Mouse (Mus musculus) MEL (cell line): ENCODE measurements around the gene Tbl1x. TPM values are rescaled to one million over a fixed set of nuclear protein-coding genes. Genes with fewer than 3 reads are reported as not detected.

Source experiments
- DNase-seq: peaks from one replicate; pipeline ENCODE4 v3.0.0; 2011; ENCODE audit warnings: low read depth, low spot score
- H3K27ac ChIP-seq: 2 replicates; pipeline ENCODE4 v1.5.1; 2012; ENCODE audit warnings: low read depth, mild to moderate bottlenecking, control low read depth, low read length, moderate library complexity; ENCODE audit not compliant: control insufficient read depth
- H3K27me3 ChIP-seq, 2 experiments: fragments of 150-350 bp in 1 of 2; sonication (generic) in 1 of 2; 2 replicates each; pipeline ENCODE4 v1.6.1; 2012; ENCODE audit warnings: low read length in 2 of 2, mild to moderate bottlenecking in 2 of 2, improper control_type of control experiment in 1 of 2, moderate library complexity in 1 of 2; ENCODE audit not compliant: insufficient read depth in 2 of 2, control insufficient read depth in 1 of 2
- H3K36me3 ChIP-seq, 2 experiments: 2 replicates each; pipeline ENCODE4 v1.6.1; 2012 to 2014; ENCODE audit warnings: low read length in 2 of 2, improper control_type of control experiment in 1 of 2, inconsistent platforms in 1 of 2, mild to moderate bottlenecking in 1 of 2; ENCODE audit not compliant: insufficient read depth in 2 of 2, control insufficient read depth in 1 of 2
- H3K4me1 ChIP-seq, 2 experiments: fragments of 150-350 bp in 1 of 2; sonication (generic) in 1 of 2; 2 replicates each; pipeline ENCODE4 v1.6.1; 2012; ENCODE audit warnings: low read length in 2 of 2, improper control_type of control experiment in 1 of 2, mild to moderate bottlenecking in 1 of 2; ENCODE audit not compliant: insufficient read depth in 2 of 2, control insufficient read depth in 1 of 2
- H3K4me3 ChIP-seq, 2 experiments: fragments of 150-350 bp in 1 of 2; sonication (generic) in 1 of 2; 2 replicates each; pipeline ENCODE4 v1.5.1; 2012; ENCODE audit warnings: low read depth in 2 of 2, low read length in 2 of 2, mild to moderate bottlenecking in 2 of 2, moderate library complexity in 2 of 2, control low read depth in 1 of 2, improper control_type of control experiment in 1 of 2; ENCODE audit not compliant: control insufficient read depth in 1 of 2, insufficient read depth in 1 of 2
- H3K79me2 ChIP-seq: 2 replicates; pipeline ENCODE4 v1.6.1; 2012; ENCODE audit warnings: mild to moderate bottlenecking, low read length, moderate library complexity; ENCODE audit not compliant: control insufficient read depth, poor library complexity, insufficient read depth
- H3K9ac ChIP-seq: 2 replicates; pipeline ENCODE4 v1.6.1; 2012; ENCODE audit warnings: low read depth, mild to moderate bottlenecking, control low read depth, low read length, moderate library complexity; ENCODE audit not compliant: control insufficient read depth, poor library complexity, severe bottlenecking
- H3K9me3 ChIP-seq: fragments of 150-350 bp; sonication (generic); replicated peaks from 2 replicates; pipeline ENCODE4 v1.6.1; 2012; ENCODE audit warnings: mild to moderate bottlenecking, low read length, improper control_type of control experiment, moderate library complexity; ENCODE audit not compliant: insufficient read depth
- CHD1 ChIP-seq: IDR thresholded peaks from 2 replicates; pipeline ENCODE4 v1.6.1; 2012; ENCODE audit warnings: low read depth, mild to moderate bottlenecking, inconsistent platforms, low read length, improper control_type of control experiment
- CHD2 ChIP-seq: IDR thresholded peaks from 2 replicates; pipeline ENCODE4 v1.6.1; 2011; ENCODE audit warnings: low read length, improper control_type of control experiment
- CTCF ChIP-seq, 3 experiments: IDR thresholded peaks in 2 of 3; conservative IDR thresholded peaks in 1 of 3; 2 replicates each; pipeline ENCODE4 v1.5.1; 2011 to 2012; ENCODE audit warnings: low read length in 3 of 3, low read depth in 2 of 3, mild to moderate bottlenecking in 2 of 3, improper control_type of control experiment in 1 of 3, inconsistent platforms in 1 of 3, mixed read lengths in 1 of 3, moderate library complexity in 1 of 3; ENCODE audit not compliant: control insufficient read depth in 1 of 3, insufficient read depth in 1 of 3, poor library complexity in 1 of 3, severe bottlenecking in 1 of 3
- ELF1 ChIP-seq: IDR thresholded peaks from 2 replicates; pipeline ENCODE4 v1.6.1; 2014; ENCODE audit warnings: low read depth, mild to moderate bottlenecking, inconsistent platforms, low read length, improper control_type of control experiment, moderate library complexity
- ETS1 ChIP-seq: IDR thresholded peaks from 2 replicates; pipeline ENCODE4 v1.6.1; 2012; ENCODE audit warnings: low read depth, mild to moderate bottlenecking, inconsistent platforms, low read length, improper control_type of control experiment, moderate library complexity
- GABPA ChIP-seq: IDR thresholded peaks from 2 replicates; pipeline ENCODE4 v1.6.1; 2012; ENCODE audit warnings: low read depth, mild to moderate bottlenecking, inconsistent platforms, low read length, improper control_type of control experiment, moderate library complexity
- GATA1 ChIP-seq: IDR thresholded peaks from 2 replicates; pipeline ENCODE4 v1.6.1; 2011; ENCODE audit warnings: low read depth, low read length, improper control_type of control experiment
- JUND ChIP-seq: IDR thresholded peaks from 2 replicates; pipeline ENCODE4 v1.6.1; 2011; ENCODE audit warnings: low read depth, mild to moderate bottlenecking, improper control_type of control experiment, low read length
- MAX ChIP-seq: IDR thresholded peaks from 2 replicates; pipeline ENCODE4 v1.6.1; 2011; ENCODE audit warnings: low read length, improper control_type of control experiment
- MEF2A ChIP-seq: IDR thresholded peaks from 2 replicates; pipeline ENCODE4 v1.6.1; 2014; ENCODE audit warnings: low read depth, mild to moderate bottlenecking, inconsistent platforms, low read length, improper control_type of control experiment; ENCODE audit not compliant: poor library complexity, insufficient replicate concordance, severe bottlenecking; ENCODE audit errors: extremely low read depth
- MYB ChIP-seq: IDR thresholded peaks from 2 replicates; pipeline ENCODE4 v1.6.1; 2011; ENCODE audit warnings: mild to moderate bottlenecking, low read depth, low read length, improper control_type of control experiment
- NELFE ChIP-seq: IDR thresholded peaks from 2 replicates; pipeline ENCODE4 v1.6.1; 2011; ENCODE audit warnings: low read depth, low read length, improper control_type of control experiment
- POLR2AphosphoS2 ChIP-seq: IDR thresholded peaks from 2 replicates; pipeline ENCODE4 v1.6.1; 2011; ENCODE audit warnings: low read length, improper control_type of control experiment
- RAD21 ChIP-seq: IDR thresholded peaks from 2 replicates; pipeline ENCODE4 v1.6.1; 2011; ENCODE audit warnings: mild to moderate bottlenecking, low read depth, low read length, improper control_type of control experiment
- RCOR1 ChIP-seq: IDR thresholded peaks from 2 replicates; pipeline ENCODE4 v1.6.1; 2012; ENCODE audit warnings: low read depth, mild to moderate bottlenecking, inconsistent platforms, low read length, improper control_type of control experiment
- SIN3A ChIP-seq: IDR thresholded peaks from 2 replicates; pipeline ENCODE4 v1.6.1; 2012; ENCODE audit warnings: low read length, improper control_type of control experiment, inconsistent platforms
- TAL1 ChIP-seq: IDR thresholded peaks from 2 replicates; pipeline ENCODE4 v1.6.1; 2012; ENCODE audit warnings: mild to moderate bottlenecking, inconsistent platforms, low read length, moderate library complexity, mixed read lengths
- TBP ChIP-seq: IDR thresholded peaks from 2 replicates; pipeline ENCODE4 v1.8.0; 2011; ENCODE audit warnings: low read depth, low read length, improper control_type of control experiment
- TCF12 ChIP-seq: IDR thresholded peaks from 2 replicates; pipeline ENCODE4 v1.6.1; 2014; ENCODE audit warnings: low read depth, mild to moderate bottlenecking, inconsistent platforms, low read length, improper control_type of control experiment, moderate library complexity
- UBTF ChIP-seq: IDR thresholded peaks from 2 replicates; pipeline ENCODE4 v1.6.1; 2012; ENCODE audit warnings: low read depth, mild to moderate bottlenecking, inconsistent platforms, low read length, improper control_type of control experiment, moderate library complexity, borderline replicate concordance; ENCODE audit not compliant: insufficient read depth
- ZNF384 ChIP-seq: IDR thresholded peaks from 2 replicates; pipeline ENCODE4 v1.6.1; 2012; ENCODE audit warnings: low read depth, mild to moderate bottlenecking, inconsistent platforms, low read length, improper control_type of control experiment
- polyA plus RNA-seq, 2 experiments: library from polyadenylated mRNA; stranded (reverse) in 1 of 2; unstranded in 1 of 2; fragments of >175 nt in 1 of 2; fragments of >200 nt in 1 of 2; gene quantifications; 2 replicates each; pipeline versions ENCODE4 v1.2.1 to v1.2.4; 2012; ENCODE audit warnings: low replicate concordance in 2 of 2, low read depth in 1 of 2; ENCODE audit not compliant: insufficient read length in 2 of 2, insufficient read depth in 1 of 2, missing spikeins in 1 of 2
- total RNA-seq: library from RNA; depleted of rRNA; stranded (reverse); fragments of 300-350 nt; gene quantifications from 2 replicates; pipeline ENCODE4 v1.2.3, GENCODE M21; 2012

Tbl1x gene
- total and polyA plus RNA-seq, 3 experiments = 17.1 to 42.5 (median 27.6) TPM

GRCm38 (mm10) chrX:77603496-77604258 lies 92.9 kb downstream of the Tbl1x start:
- Histone ChIP-seq H3K4me3 (no peak overlapping the region), H3K27ac (no peak overlapping the region), H3K9me3 (no peaks in the 10 kb centered on the region), H3K4me1 (peaks cover 1 to 2% of the 10 kb centered on the region in 2 experiments; a peak in 2 of 4 replicates), H3K36me3 (peaks cover 0 to 7% of the 10 kb centered on the region in 2 experiments; a peak in 2 of 4 replicates), H3K9ac (no peak overlapping the region), H3K27me3 (no peaks in the 10 kb centered on the region), H3K79me2 (peaks cover 9% of the 10 kb centered on the region; the same call in 1 of the 2 replicates)
- DNase-seq = no peak
- TF ChIP-seq UBTF (no peak), TCF12 (0 out of 2 replicates have a peak, but pooled peaks have one; percentile 16), TAL1 (peak; percentile 48)

- no peak overlapping the region for H3K9ac ChIP-seq
- TF ChIP-seq MEF2A = no peak
- TF ChIP-seq GABPA = no peak
- no peak for TF ChIP-seq TCF12
- no peak for TF ChIP-seq JUND
- TF ChIP-seq POLR2AphosphoS2 = no peak
- TF ChIP-seq MAX = no peak
- no peak for TF ChIP-seq RCOR1
- TF ChIP-seq SIN3A = no peak
- no peak for TF ChIP-seq CTCF (IDR thresholded peaks at IDR 0.05 in 2 of 3, conservative IDR thresholded peaks at IDR 0.05 in 1 of 3; ENCODE audit: control insufficient read depth in 1 of 3, insufficient read depth in 1 of 3, low read depth in 2 of 3, low read length in 3 of 3, poor library complexity in 1 of 3, severe bottlenecking in 1 of 3)
- TF ChIP-seq ZNF384 = no peak
- no peak for TF ChIP-seq RAD21
- no peak for TF ChIP-seq ELF1
- TF ChIP-seq CHD2 = no peak
- TF ChIP-seq TBP = no peak
- TF ChIP-seq GATA1 = no peak
- TF ChIP-seq NELFE = no peak
- no peak for TF ChIP-seq ETS1
- TF ChIP-seq CHD1 = no peak
- no peak for TF ChIP-seq MYB
- no peaks in the 10 kb centered on the region for H3K27me3 ChIP-seq
- no peak for DNase-seq
- peaks cover 2% of the 10 kb centered on the region in 2 experiments; a peak in 2 of 4 replicates for H3K4me1 ChIP-seq
- H3K4me3 ChIP-seq = no peak overlapping the region
- no peaks in the 10 kb centered on the region for H3K9me3 ChIP-seq
- peaks cover 0 to 7% of the 10 kb centered on the region in 2 experiments; a peak in 2 of 4 replicates for H3K36me3 ChIP-seq
- no peak overlapping the region for H3K27ac ChIP-seq
- peaks cover 7% of the 10 kb centered on the region; the same call in 1 of the 2 replicates for H3K79me2 ChIP-seq
Observed at GRCm38 (mm10) chrX:77607488-77607887, 96.7 kb downstream of the Tbl1x start.
